Mouse (Mus musculus) urinary bladder, postnatal 14 days (tissue): ENCODE results near the gene Tmem41b.

Experiments used
- DNase-seq: peaks from one replicate; pipeline ENCODE4 v3.0.0; 2021; ENCODE audit warnings: low spot score

Gene Tmem41b

DNA sequence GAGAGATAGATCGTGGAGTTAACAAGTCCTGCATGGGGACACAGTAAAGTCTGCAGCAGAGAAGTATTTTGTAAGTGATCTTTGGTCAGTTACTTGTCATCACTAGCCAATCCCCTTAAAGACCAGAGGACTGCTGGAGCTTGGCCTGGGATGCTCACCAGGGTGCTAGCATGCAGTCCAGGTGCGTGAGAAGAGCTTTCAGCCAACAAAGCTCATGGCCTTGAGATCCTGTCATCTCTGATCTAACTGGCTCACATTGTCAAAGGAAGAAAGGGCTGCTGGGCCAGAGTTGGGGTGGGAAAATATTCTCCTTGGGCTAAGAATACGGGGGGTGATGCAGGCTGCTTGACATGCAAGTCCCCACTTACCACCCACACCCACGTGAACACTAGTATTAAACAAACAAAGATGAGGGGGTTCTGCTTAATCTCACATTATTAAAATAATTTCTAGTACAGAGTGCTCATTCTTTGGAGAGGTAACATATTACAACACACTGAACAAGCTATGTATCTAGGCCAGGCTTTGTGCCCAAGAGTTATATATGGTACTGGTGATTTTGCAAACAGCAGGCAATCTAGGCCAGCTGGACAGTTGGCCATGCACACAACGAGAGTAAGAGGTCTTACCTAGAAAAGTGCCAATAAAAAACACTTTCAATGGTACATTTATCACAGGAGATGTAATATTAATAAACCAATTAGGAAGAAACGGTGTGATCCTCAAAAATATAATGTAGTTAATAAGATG lies 10.6 kb downstream of the Tmem41b start:
- DNase-seq, result no peak

DNA sequence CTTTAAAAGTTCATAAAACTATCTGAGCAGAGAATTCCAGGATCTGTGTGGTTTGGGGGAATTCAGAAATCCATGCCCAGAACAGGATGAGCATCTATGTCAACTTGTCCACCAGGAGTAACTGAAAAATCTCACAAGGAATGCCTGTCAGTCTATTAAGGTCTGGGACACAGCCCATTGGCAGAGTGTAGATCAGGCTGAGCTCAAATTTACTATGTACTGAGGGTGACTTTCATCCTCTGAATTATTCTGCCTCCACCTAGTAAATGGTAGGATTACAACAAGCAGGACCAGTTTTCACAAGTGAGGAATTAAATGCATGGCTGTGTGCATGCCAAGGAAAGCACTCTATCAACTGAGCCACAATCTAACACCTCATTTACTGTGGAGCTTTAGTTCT lies 17.2 kb downstream of the Tmem41b start:
- DNase-seq, result no peak

DNA sequence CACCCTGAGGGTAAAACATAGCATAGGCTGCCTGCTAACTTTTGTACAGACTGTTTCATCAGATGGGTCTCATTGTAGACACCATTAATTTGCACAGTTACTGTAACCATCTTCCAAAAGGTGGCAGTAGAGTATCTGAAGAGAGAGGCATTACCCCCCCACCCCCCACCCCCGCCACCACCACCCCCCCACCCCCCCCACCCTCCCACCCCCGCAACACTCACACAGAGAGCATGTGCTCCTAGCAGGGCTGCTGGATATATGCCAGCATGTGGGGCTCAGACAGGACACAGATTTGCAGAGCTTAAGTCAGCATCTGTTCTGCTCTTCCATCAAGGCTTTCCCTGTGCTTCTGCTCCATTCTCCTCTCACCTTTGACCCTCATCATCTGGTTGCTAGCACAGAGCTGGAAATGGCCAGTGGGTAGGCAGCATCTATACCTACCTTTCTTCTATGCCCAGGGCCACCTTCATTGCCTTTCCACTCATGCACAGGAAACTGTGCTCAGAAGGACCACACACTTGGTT lies 17.7 kb downstream of the Tmem41b start:
- peak; percentile 25 for DNase-seq

DNA sequence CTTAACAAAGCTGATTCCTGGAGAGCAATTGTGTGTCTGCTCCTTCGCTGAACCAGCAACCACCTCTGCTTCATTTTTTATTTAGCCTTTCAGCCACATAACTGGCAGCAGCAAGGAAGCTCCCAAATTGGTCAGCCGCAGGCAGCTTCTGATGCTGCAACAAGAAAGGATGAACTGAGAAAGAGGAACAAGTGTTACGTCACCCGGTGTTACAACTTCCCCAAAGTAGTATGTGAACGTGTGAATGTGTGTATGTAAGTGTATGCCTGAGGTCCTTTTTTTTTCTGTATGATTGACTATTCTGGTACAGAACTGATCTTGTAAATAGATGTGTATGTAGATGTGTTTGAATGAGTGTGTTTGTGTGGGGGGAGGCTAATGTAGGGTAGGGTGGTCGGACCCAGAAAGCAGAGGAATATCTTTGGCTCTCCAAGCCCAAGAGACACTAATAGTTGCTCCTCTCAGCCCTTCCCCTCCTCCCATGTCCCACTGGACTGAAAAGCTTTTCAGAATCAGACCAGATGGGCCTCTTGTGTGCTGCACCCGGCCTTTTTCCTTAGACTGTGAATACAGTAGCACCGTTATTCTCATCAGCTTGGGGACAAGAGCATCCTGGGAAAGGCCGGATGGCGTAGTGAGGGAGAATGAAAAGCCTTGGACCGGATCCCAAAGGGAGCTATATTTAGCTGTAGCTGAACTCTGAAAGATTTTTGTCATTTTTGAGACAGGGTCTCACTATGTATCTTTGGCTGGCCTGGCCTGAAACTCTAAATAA lies 18.7 kb downstream of the Tmem41b start:
- no peak for DNase-seq

DNA sequence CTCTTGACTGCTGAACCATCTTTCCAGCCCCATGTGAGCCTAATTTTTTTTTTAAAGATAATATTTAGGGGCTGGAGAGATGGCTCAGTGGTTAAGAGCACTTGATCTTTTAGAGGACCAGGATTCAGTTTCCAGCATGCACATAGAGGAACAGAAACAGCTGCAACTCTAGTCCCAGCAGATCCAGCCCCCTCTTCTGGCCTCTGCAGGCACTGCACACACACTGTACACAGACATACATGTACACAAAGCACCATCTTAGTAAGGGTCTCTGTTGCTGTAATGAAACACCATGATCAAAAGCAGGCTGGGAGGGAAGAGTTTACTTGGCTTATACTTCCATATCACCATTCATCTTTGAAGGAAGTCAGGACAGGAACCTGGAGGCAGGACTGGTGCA lies 21.1 kb downstream of the Tmem41b start:
- DNase-seq, result no peak

DNA sequence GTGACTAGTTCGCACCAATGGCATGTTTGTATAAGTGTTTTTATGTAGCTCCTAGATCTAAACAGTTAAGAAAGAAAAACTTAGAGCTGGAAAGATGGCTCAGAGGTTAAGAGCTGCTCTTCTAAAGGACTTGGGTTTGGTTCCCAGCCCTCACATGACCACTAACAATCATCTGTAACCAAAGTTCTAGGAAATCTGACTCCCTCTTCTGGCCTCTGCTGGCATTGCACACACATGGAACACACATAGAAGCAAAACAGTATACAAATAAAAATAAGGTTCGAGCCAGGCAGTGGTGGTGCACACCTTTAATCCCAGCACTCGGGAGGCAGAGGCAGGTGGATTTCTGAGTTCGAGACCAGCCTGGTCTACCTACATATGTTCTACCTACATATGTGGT lies 23.0 kb downstream of the Tmem41b start:
- DNase-seq, result no peak

DNA sequence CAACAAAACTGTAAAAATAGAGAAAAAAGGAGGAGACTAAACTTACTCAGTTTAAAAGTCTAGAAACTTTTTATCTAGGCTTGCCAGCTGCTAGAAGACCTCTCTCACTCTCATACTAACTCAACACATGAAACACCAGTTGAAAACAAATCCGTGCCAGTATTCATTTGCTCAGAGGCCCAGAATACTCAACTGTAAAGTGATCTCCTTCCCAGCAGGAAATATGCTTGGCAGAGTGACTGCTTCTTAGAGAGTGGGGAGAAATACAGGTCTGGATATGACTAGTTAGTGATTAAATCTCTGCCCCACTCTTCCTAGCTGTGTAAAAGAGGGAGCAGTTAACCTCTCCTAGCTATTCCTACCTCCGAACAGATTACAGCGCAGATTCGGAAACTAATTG lies 24.1 kb downstream of the Tmem41b start:
- DNase-seq, result no peak

DNA sequence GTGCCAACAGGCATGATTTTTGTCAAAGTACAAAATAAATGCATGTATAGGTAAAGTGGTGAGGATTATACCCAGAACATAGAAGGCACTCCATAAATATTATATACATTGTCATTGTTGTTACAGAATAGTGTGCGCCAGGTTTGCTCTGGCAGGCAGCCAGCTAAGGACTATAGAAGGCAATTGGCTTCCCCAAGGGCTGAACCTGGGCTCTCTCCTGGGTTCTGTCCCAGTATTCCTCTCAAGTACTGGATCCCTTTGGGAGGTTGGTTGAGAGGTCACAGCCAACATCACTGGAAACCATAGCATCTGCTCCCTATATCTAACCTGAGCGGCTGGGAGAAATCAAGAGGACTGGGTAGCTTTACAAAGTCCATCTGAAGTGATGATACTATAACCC lies 25.2 kb downstream of the Tmem41b start:
- DNase-seq, result no peak

DNA sequence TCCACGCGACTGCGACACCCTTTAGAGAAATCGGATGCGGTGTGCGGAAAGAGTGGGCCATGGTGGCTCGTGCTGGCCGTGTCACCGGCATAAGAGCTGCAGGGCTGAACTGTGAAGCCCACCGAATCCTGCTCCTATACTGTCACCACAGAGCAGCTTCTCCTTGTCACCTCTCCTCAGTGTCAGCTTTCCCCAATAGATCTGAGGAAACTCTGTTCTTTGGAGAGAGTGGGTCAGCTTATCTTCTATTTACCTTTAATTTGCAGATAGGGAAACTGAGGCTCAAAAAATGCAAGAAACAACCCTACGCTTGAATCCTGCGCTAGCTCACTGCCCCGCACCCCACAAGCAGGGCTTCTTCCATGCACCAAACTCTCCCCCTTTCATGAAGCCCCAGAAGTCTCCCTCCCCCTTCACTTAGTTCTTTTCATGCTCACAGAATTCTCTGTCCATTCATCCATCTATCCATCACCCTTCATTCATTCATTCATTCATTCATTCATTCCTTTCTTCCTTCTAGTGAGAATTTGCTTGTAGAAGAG lies 26.0 kb downstream of the Tmem41b start:
- DNase-seq, result no peak

DNA sequence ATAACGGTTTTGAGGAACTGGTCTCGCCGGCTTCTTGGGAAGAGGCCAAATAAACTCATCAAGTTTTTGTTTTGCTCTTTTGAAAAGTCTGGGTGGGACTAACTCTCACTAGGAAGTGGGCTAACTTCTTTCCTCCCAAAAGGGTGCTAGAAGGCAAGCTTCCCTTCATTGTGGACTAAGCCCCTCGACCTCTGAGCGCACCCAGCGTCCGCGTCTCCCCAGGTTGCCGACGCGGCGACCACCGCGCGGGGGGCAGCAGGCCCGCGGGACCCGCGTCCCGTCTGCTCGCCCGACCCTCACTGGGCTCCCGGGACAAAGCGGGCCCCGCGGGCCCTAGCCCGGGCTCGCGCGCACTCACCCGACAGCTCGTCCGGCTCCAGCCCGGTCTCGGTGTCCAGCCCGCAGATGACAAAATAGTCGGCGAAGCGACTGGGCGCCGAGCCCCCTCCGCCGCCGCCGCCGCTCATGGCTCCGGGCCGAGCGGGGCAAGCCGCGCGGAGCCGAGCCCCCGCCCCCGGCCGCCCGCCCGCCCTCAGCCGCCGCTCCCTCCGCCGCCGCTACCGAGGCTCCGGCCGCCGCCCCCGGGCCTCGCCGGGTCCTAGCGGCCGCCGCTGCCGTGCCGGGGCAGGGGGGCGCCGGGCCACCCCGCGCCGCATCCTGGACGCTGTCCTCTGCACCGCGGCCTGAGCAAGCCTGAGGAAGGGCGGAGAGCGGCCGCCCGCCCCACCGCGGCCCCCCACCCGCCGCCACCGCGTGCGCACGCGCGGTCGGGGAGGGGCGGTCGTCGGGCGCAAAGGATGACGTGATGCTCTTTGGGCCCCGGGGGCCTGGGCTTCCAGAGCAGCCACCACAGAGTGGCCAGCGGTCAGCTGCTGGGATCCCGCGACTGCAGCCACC lies 26.8 kb downstream of the Tmem41b start, which contains the start of gene Dennd5a:
TSS of gene Dennd5a (minus strand) at position 755 of the 897 bp plus-strand sequence.
- DNase-seq, result peak; percentile 64

DNA sequence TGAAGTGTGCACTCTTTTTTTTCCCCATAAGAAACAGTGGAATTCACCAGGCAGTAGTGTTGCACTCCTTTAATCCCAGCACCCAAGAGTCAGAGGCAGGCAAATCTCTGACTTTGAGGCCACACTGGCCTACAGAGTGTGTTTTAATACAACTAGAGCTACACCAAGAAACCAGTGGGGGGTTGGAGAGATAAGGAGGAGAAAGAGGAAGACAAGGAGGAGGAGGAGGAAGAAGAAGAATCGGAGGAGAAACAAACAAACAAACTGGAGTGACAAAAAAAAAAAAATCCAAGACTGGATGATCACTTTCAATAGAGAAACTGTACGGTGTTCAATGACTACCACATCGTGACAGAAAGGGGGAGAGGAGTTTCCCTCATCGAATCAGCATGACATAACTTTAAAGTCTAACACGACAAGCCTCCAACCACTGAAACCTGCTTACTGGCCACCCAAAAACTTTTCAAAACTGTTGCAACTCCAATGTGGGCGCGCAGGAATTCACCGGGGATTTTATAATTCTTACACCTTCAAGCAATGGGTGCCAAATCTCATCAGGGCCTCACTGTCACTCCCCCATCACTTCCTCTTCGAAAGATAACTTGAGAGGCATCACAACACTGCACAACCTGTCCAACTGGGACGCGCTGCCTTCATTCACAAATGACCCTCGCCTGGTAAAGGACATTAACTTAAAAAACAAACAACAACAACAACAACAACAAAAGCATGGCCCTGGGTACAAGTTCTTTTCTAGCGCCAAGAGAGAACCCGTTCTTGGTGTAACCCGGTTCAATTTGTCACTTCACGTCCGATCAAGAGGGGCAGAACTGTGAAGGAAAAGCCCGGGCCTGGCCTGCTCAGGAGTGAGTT lies 27.6 kb downstream of the Tmem41b start:
- no peak for DNase-seq

DNA sequence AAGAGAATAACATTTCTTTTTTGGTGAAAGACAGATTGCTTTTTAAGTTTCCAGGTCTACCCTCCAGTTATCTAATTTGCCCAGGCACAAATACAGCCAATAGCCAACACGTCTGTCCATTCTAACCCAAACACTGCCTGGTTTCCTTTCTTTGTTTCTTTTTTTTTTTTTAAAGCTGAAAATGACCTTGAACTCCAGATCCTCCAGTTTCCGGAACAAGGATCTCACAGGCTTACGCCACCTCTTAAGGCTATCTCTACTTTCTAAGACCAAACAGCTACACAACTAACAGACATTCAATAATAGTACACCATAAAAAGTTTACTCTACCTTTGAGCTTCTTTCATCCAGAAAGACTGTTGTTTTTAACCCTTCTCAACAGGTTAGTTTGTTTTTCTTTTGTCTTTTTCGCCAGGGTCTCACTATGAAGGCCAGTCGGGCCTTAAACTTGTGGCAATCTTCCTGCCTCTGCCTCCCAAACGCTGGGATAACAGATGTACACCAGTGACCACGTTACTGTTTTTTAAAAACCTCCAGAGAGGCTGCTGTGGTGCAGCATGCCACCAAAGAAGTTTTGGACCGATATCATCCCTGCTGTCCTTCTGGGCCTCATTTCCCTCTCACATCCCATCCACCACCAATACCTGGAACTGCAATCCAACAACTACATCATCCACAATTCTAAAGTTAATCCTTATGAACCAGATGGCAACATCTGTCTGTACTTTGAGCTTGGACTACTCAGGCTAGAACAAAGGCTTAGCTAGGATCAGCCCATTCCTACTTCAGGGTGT lies 28.5 kb downstream of the Tmem41b start:
- DNase-seq, result no peak

DNA sequence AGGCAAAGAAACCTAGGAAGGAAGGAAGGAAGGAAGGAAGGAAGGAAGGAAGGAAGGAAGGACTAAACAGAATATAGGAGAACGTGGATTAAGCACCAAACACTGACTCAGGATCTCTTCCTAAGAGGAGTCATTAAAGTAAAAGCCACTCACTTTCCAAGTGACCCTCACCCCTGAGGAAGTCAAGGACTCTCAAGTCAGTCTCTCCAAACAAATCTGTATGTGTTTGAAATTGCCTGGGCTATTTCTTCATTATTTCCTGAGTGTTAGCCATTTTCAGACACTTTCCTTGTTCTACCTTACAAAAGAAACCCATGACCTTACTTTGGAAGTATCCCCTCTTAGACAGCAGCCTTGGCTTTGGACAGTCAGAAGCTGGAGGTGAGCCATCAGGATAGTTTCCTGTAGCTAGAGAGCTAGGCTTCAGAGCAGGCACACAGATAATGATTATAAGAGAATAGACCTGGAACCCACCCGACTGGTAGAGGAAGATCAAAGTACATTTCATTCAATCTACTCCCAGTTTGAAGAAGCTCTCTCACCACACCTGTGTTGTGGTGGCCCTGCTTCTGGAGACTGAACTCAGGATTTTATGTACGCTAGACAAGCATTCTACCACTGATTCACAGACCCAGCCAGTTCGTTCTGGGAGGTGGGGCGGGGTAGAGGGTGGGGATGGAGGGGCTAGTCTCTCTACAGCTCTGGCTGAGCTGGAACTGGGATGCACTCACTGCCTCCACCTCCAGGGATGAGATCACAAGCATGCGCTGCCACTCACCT lies 31.9 kb downstream of the Tmem41b start:
- no peak for DNase-seq

DNA sequence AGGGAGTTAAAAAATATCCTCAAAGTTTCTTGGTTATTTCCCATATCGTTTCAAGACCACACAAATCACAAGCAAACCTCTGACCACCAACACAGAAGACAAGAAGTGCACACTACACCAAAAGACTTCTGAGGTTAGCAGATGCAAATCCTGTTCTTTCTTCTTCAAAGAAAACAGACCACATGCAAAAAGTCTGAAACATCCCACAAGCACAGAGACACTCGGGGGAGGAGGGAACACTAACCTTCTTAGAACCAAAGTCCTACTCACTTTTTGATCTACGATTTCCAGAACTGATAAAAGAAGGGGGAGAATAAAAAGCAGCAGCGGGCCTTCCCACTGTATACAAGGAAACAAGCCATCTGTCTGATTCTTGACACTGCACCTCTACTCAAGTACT lies 35.4 kb downstream of the Tmem41b start:
- no peak for DNase-seq

DNA sequence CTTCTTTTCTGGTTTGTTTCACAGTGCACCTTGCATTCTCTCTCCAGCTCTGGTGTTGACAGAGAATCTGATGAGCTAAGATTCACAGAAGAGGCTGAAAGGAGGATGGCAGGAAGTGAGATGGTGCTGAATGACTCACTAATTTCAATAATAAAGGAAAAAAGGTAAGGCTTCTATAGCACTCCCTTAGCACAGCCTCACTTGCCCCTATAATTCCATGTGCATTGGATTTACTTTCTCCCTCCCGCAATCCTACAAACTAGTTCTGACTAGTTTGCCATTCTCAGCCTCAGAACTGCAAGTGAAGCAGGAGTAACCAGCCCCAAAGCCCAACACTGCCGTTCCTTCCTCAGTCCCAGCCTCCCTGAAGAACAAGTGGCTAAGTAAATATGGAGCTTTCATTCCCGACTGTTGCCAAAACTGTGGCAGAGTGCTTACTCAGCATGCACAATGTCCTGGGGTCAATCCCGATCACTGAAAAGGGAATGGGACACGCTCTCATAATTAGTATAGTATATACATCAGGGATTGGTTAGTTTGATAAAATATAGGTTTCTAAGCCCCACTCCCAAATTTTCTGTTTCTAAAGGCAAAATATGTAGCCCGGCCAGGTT lies 42.2 kb downstream of the Tmem41b start:
- DNase-seq, result no peak

DNA sequence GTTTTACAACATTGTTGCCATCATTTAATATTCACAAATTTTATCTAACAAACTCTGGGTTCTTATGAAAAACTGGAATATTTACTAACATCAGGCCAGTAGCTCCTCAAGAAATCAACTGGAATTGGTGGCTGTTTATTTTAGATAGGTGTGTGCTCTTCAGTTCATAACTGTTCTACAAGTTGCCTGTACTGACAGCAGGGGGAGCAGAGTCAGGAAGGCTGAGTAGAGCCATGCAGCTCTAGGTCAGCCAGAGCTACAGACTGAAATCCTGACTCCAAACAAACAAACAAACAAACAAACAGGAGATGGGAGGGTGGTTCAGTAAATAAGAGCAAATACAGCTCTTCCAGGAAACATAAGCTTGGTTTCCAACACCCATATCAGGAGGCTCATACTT lies 57.1 kb downstream of the Tmem41b start:
- DNase-seq, result no peak

DNA sequence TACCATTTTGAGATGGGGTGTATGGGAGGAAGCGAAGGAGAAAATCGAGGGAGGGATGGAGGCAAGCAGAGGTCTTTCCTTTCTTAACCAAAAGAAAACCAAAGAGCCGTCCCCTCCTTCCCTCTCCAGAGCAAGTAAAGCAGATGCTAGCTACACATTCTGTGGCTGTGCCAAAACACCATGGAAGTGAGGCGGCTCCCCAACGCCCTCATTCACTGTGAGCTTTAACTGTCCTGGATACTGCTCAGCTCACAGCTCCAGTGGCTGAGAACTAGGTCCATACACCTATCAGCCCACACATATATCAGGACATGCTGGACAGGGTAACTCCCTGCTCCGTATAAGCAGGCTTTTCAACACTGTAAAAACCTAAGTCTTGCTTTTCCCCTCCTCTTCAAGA lies 58.4 kb downstream of the Tmem41b start:
- no peak for DNase-seq

DNA sequence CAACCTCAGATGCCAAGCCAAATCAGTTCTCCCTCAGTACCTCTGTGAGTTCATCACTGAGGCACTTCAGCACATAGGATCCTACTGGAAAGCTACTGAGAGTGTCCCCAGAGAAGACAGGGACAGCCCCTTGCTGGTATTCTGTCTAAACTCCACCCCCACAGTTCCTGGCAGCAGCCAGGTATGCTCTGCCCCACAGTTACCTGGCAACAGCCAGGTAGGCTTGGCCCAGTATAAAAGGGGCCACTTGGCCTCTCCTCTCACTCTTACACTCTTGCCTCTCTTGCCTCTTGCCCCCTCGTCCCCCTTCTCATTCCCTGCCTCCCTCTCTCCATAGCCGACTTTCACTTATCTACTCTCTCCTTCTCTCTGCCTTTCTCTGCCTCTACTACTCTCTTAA lies 61.8 kb downstream of the Tmem41b start:
- no peak for DNase-seq

DNA sequence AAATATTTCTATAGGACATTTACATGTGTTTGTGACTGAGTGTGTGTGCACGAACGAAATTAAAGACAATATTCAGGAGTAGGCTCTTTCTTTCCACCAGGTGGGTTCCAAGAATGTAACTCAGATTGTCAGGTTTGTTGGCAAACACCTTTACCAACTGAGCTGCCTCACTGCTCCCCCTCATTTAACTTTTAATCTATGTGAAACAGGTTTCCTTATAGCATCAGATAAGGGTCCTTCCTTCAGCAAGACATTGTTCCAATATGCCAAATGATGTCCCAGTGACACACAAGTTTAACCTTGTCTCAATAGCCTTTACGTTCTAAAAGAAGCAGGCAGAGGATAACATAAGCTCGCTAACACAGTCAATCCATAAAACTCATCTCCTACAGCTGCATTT lies 63.8 kb downstream of the Tmem41b start:
- no peak for DNase-seq
